Mouse (Mus musculus) liver, postnatal 0 days (tissue): Measurements from ENCODE around the gene Tmem135.

Experiments
- CTCF ChIP-seq: sonication (generic); IDR thresholded peaks from 2 replicates; pipeline ENCODE4 v1.5.1; 2016; ENCODE audit warnings: antibody characterized with exemption, low read depth
- EP300 ChIP-seq: IDR thresholded peaks from 2 replicates; pipeline ENCODE4 v1.6.1; 2016; ENCODE audit warnings: antibody characterized with exemption, low read depth, mild to moderate bottlenecking

- no peak for TF ChIP-seq CTCF
- TF ChIP-seq EP300 = no peak
Measured at GRCm38 (mm10) chr7:89338350-89339141, 65.5 kb downstream of the Tmem135 start.
